Mouse (Mus musculus): Measurements from ENCODE around the gene Nepro.

- TF ChIP-seq GATA1 (IDR thresholded peaks at IDR 0.05; ENCODE audit: borderline replicate concordance, low read length) (no peak), FLI1 (IDR thresholded peaks at IDR 0.05; ENCODE audit: low read length) (no peak)
These were observed 37.7 kb downstream of the Nepro start for GRCm38 (mm10) chr16:44761811-44762210.

All from megakaryocyte, embryonic 14.5 days (primary cell).